ENCODE assay signal across 8 mouse cellular contexts in the genomic region with DNA sequence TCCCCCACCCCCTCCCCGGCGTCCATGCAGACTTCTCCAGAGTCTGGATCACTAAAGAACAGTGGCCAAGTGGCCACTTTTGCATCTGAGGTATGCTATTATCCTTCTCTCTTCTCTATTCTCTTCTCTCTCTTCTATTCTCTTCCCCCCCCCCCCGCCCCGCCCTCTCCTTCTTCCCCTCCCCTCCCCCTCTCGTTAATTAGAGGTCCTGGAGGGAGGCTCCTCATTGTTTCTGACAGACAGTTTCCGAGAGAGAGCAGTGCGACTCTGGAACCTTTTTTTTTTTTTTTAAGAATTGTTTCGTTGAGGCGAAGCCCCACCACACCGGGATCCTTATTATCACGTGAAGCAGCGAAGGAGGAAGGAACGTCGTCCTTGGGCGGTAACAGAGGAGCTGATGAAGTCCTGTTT.
DNase-seq lines count a peak whose midpoint lies in the region; ATAC-seq and TF ChIP-seq lines count a peak whose summit lies in the region.

No protein-coding gene starts in this region.

- TF ChIP-seq CTCF in thymus, adult 2 months (IDR thresholded peaks at IDR 0.05; ENCODE audit: borderline replicate concordance, control insufficient read depth, extremely low read depth, insufficient read depth, low read length, poor library complexity) = no peak

- whole genome bisulfite sequencing in thymus, adult 2 months = 2% methylated on average over 15 of the region's 15 CpGs
- 0% methylated on average over 13 of the region's 15 CpGs for WGBS in limb, embryonic 12.5 days
- under 1% methylated on average over 13 of the region's 15 CpGs for WGBS in neural tube, embryonic 13.5 days

- peak overlapping the region; percentile 17; the same call in 1 of the 2 replicates for H3K4me3 ChIP-seq in thymus, adult 2 months (ENCODE audit: control insufficient read depth, insufficient read depth, low read length)
- peak overlapping the region; percentile 43 for H3K4me3 ChIP-seq in limb, embryonic 12.5 days (replicated peaks)
- H3K4me3 ChIP-seq in neural tube, embryonic 13.5 days = peak overlapping the region; percentile 43

- H3K27ac ChIP-seq in thymus, adult 2 months (ENCODE audit: control insufficient read depth, insufficient read depth, low read length) = no peak overlapping the region
- H3K27ac ChIP-seq in limb, embryonic 12.5 days = no peak overlapping the region
- peak overlapping the region; percentile 95 for H3K27ac ChIP-seq in neural tube, embryonic 13.5 days (replicated peaks)

- ATAC-seq in frontal cortex, adult (ENCODE audit: low TSS enrichment) = peak; percentile 56
- 0 out of 2 replicates have a peak, but pooled peaks have one; percentile 1 for ATAC-seq in limb, embryonic 12.5 days (ENCODE audit: insufficient number of reproducible peaks, insufficient read depth, low FRiP score, low TSS enrichment, low read depth)
- peak; percentile 73 for ATAC-seq in neural tube, embryonic 13.5 days (ENCODE audit: low read depth)

- H3K4me1 ChIP-seq in thymus, adult 2 months (replicated peaks; ENCODE audit: control insufficient read depth, insufficient read depth, low read length) = peaks cover 7% of the 10 kb centered on the region; the same call in 1 of the 2 replicates
- H3K4me1 ChIP-seq in limb, embryonic 12.5 days (replicated peaks) = peaks cover 15% of the 10 kb centered on the region
- H3K4me1 ChIP-seq in neural tube, embryonic 13.5 days (replicated peaks) = peaks cover 22% of the 10 kb centered on the region

- no peaks in the 10 kb centered on the region; the same call in 1 of the 2 replicates for H3K27me3 ChIP-seq in thymus, adult 2 months (ENCODE audit: control insufficient read depth, insufficient read depth, low read length)
- H3K27me3 ChIP-seq in limb, embryonic 12.5 days = peaks cover 19% of the 10 kb centered on the region
- no peaks in the 10 kb centered on the region for H3K27me3 ChIP-seq in neural tube, embryonic 13.5 days

- no peaks in the 10 kb centered on the region for H3K36me3 ChIP-seq in thymus, adult 2 months (ENCODE audit: control insufficient read depth, insufficient read depth, low read length)
- no peaks in the 10 kb centered on the region for H3K36me3 ChIP-seq in limb, embryonic 12.5 days
- H3K36me3 ChIP-seq in neural tube, embryonic 13.5 days = no peaks in the 10 kb centered on the region

- TF ChIP-seq POLR2A in thymus, adult 2 months (IDR thresholded peaks at IDR 0.05; ENCODE audit: control insufficient read depth, extremely low read depth, insufficient read depth, low read length, poor library complexity) = no peak

- 0 out of 2 replicates have a peak overlapping the region, but pooled peaks have one; percentile 40 for H3K9ac ChIP-seq in limb, embryonic 12.5 days (replicated peaks)
- peak overlapping the region; percentile 75 for H3K9ac ChIP-seq in neural tube, embryonic 13.5 days

- DNase-seq in frontal cortex, postnatal 25 days (ENCODE audit: low spot score in 2 of 2) = no peak
- DNase-seq in thymus, adult 2 months = no peak
- no peak for DNase-seq in thymus, postnatal 25 days
- DNase-seq in left cerebral cortex, adult 8-10 months (ENCODE audit: low spot score in 2 of 2) = no peak
- no peak for DNase-seq in testis, postnatal 10 days (ENCODE audit: low spot score)

- peak overlapping the region; percentile 77 for H3K4me2 ChIP-seq in limb, embryonic 12.5 days
- peak overlapping the region; percentile 71 for H3K4me2 ChIP-seq in neural tube, embryonic 13.5 days

- H3K9me3 ChIP-seq in limb, embryonic 12.5 days = no peaks in the 10 kb centered on the region
- H3K9me3 ChIP-seq in neural tube, embryonic 13.5 days = no peaks in the 10 kb centered on the region

Comparison
In these comparisons a context has a peak if more than half of its experiments do, and no peak if none do; other contexts are left out.
1. ATAC-seq: peak in every context shown above with its lines; median percentile 73 in neural tube, embryonic 13.5 days; 56 in frontal cortex, adult; 1 in limb, embryonic 12.5 days.